Mouse (Mus musculus) limb, embryonic 11.5 days (tissue): ENCODE measurements around the gene Dip2a. TPM values are rescaled to one million over a fixed set of nuclear protein-coding genes. Genes with fewer than 3 reads are reported as not detected.

Experiments used
- ATAC-seq: fragments of 200-750 bp; cut with Nextera tagmentation; 2 replicates; pipeline ENCODE4 v1.8.0; 2017; ENCODE audit warnings: low read depth; ENCODE audit not compliant: insufficient number of reproducible peaks, low FRiP score, low TSS enrichment
- DNase-seq: peaks from one replicate; pipeline ENCODE4 v3.0.0-alpha.2; 2015; ENCODE audit warnings: low spot score
- H3K27ac ChIP-seq: fragments of 300-500 bp; sonication (generic); replicated peaks from 2 replicates; pipeline ENCODE4 v1.5.1; 2014; ENCODE audit warnings: low read depth, mild to moderate bottlenecking, low read length
- H3K27me3 ChIP-seq: fragments of 300-500 bp; sonication (generic); 2 replicates; pipeline ENCODE4 v1.6.1; 2014; ENCODE audit warnings: mild to moderate bottlenecking, low read length, mixed read lengths; ENCODE audit not compliant: control insufficient read depth, insufficient read depth
- H3K36me3 ChIP-seq: fragments of 300-500 bp; sonication (generic); 2 replicates; pipeline ENCODE4 v1.6.1; 2014; ENCODE audit warnings: mild to moderate bottlenecking, low read length, moderate library complexity, mixed read lengths; ENCODE audit not compliant: control insufficient read depth, insufficient read depth
- H3K4me1 ChIP-seq: fragments of 300-500 bp; sonication (generic); 2 replicates; pipeline ENCODE4 v1.6.1; 2014; ENCODE audit warnings: low read length, mixed read lengths; ENCODE audit not compliant: control insufficient read depth, insufficient read depth
- H3K4me2 ChIP-seq: fragments of 300-500 bp; sonication (generic); 2 replicates; pipeline ENCODE4 v1.6.1; 2014; ENCODE audit warnings: low read depth, mild to moderate bottlenecking, moderate library complexity; ENCODE audit not compliant: severe bottlenecking
- H3K4me3 ChIP-seq: fragments of 300-500 bp; sonication (generic); 2 replicates; pipeline ENCODE4 v1.5.1; 2014; ENCODE audit warnings: low read depth, low read length
- H3K9ac ChIP-seq: fragments of 300-500 bp; sonication (generic); 2 replicates; pipeline ENCODE4 v1.6.1; 2014; ENCODE audit warnings: mild to moderate bottlenecking, low read length
- H3K9me3 ChIP-seq: fragments of 300-500 bp; sonication (generic); 2 replicates; pipeline ENCODE4 v1.6.1; 2016; ENCODE audit warnings: low read length; ENCODE audit not compliant: control insufficient read depth
- WGBS: fragments of 180-500 bp; shearing (Covaris S2); extraction: QIAGEN DNeasy Blood & Tissue Kit; methylation state at CpG from one replicate; pipeline ENCODE4 v1.1.7; 2014; 5-methylcytosine and 5-hydroxymethylcytosine counted together
- polyA plus RNA-seq: library from polyadenylated mRNA; unstranded; fragments of >200 nt; fragmentation: Nextera tagmentation; extraction: Ambion mirVana; gene quantifications from 2 replicates; pipeline ENCODE4 v1.2.1, GENCODE M21; 2014

The Dip2a gene
- polyA plus RNA-seq, 1 experiment from 2014 or later: 5.2 TPM

DNA sequence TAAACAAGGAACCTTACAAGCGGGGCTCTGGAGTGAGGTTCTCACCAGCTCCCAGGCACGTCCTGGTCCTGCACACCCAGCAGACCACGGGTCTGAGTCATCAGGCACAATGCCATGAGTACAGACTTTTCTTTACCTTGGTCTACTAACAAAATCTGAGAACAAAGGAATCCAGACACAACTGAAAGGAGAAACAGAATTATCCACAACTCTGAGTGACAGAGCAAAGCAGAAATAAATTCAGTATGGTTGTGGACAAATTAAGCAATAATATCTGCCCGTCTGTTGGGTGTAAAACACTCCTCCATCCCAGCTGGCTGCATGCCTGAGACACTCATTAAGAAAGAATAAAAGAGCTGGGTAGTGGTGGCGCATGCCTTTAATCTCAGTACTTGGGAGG lies 13.4 kb upstream of the Dip2a start:
- Histone ChIP-seq H3K9me3 (no peaks in the 10 kb centered on the region), H3K36me3 (peaks cover 18% of the 10 kb centered on the region), H3K9ac (no peak overlapping the region), H3K27me3 (no peaks in the 10 kb centered on the region), H3K27ac (no peak overlapping the region), H3K4me2 (no peak overlapping the region), H3K4me3 (no peak overlapping the region), H3K4me1 (no peaks in the 10 kb centered on the region)
- ATAC-seq: no peak
- 90% methylated on average over 5 of the region's 5 CpGs for WGBS
- DNase-seq: no peak

DNA sequence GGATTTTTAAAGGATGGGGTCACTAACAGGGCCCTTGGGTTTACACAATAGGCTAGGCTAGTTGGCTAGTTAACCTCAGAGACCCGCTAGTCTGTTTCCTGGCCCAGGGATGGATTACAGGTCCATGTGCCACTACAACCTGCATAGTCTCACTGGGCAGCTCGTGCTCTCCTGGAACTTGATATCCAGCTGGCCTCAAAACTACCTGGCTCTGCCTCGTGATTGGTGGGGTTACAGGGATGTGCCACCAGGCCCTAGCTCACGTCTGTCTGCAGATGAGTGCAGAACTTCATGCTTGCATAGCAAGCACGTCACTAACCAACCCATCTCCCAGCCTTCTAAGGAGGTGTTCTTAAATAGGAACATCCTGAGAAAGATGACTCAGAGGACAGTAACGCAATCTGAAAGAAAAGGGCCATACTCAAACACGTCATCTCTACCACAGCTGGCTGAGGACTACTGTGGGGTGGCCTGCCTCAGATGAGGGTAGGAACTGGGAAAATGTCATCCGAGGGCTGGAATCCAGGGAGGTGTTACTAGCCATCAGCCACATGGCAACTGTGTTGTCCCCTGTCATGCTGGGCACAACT lies 12.3 kb upstream of the Dip2a start:
- H3K27ac ChIP-seq: no peak overlapping the region
- H3K9ac ChIP-seq: no peak overlapping the region
- no peaks in the 10 kb centered on the region for H3K4me1 ChIP-seq
- H3K4me3 ChIP-seq: no peak overlapping the region
- DNase-seq (no peak), ATAC-seq (no peak)
- no peak overlapping the region for H3K4me2 ChIP-seq
- WGBS: 88% methylated on average over 8 of the region's 8 CpGs
- H3K9me3 ChIP-seq: no peaks in the 10 kb centered on the region
- peaks cover 18% of the 10 kb centered on the region for H3K36me3 ChIP-seq
- no peaks in the 10 kb centered on the region for H3K27me3 ChIP-seq

DNA sequence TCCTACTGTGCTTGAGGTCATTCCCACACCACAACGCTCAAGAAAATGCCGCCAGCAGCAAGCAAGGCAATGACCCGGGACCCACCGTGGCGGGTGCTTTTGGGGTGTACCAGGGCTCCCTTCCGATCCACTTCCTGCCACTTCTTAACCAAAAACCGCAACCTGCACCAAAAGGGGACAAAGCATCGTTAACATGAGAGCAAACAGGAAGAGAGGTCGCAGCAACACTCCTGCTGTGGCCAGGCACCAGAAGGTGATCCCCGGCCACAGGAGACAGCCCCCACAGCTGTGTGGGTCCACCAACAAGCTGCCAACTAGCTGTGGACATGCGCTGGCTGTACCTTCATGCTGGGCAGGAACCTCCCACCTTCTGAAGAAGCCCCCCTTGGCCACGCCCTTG lies 9.9 kb upstream of the Dip2a start:
- Histone ChIP-seq H3K27ac (no peak overlapping the region), H3K4me3 (no peak overlapping the region), H3K4me2 (no peak overlapping the region), H3K9me3 (no peaks in the 10 kb centered on the region), H3K9ac (no peak overlapping the region), H3K4me1 (no peaks in the 10 kb centered on the region), H3K27me3 (no peaks in the 10 kb centered on the region), H3K36me3 (peaks cover 22% of the 10 kb centered on the region)
- WGBS: 89% methylated on average over 12 of the region's 12 CpGs
- DNase-seq (no peak), ATAC-seq (no peak)

DNA sequence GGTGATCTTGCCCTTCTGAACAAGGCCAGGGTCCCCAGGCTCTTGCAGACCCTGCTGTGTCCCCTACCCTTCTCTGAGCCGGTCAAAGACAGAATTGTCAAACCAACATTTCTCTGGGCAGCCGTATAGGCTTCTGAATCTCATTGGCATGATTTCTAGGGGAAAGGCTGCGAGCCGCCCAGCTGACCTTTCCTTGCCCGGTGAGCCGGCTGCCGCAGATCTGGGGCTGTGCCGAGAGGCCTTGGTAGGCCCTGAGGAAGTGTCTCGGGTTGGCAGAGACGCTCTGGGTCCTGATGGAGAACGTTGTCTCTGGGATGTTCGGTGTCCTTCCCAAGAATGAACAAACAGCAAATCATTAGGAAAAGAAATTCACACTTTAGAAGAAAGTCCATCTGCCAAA lies 8.9 kb upstream of the Dip2a start:
- ATAC-seq: no peak
- H3K4me1 ChIP-seq: no peaks in the 10 kb centered on the region
- H3K27me3 ChIP-seq: no peaks in the 10 kb centered on the region
- no peaks in the 10 kb centered on the region for H3K9me3 ChIP-seq
- no peak overlapping the region for H3K9ac ChIP-seq
- H3K4me2 ChIP-seq: no peak overlapping the region
- 95% methylated on average over 12 of the region's 12 CpGs for WGBS
- DNase-seq: no peak
- no peak overlapping the region for H3K27ac ChIP-seq
- no peak overlapping the region for H3K4me3 ChIP-seq
- H3K36me3 ChIP-seq: peaks cover 21% of the 10 kb centered on the region

DNA sequence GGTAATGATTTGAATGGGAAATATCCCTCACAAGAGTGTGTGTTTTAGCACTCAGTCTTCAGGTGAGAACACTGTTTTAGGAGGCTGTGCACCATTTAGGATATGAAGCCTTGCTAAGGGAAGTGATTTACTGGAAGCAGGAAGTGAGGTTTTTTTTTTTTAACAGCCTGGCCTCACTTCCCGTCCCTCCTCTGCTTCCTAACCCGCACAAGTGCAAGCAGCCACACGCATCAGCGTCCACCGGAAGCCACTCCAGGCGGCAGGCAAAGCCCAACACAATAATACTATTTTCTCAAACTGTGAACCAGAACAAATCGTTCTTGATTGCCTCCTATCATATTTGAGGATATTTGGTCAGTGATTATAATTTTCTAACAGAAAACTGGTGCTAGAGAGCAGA lies 6.9 kb upstream of the Dip2a start:
- DNase-seq: no peak
- Histone ChIP-seq H3K4me2 (no peak overlapping the region), H3K9ac (no peak overlapping the region), H3K27ac (no peak overlapping the region), H3K4me1 (no peaks in the 10 kb centered on the region), H3K27me3 (no peaks in the 10 kb centered on the region), H3K36me3 (peaks cover 18% of the 10 kb centered on the region), H3K9me3 (no peaks in the 10 kb centered on the region), H3K4me3 (no peak overlapping the region)
- no peak for ATAC-seq
- 87% methylated on average over 7 of the region's 7 CpGs for WGBS

DNA sequence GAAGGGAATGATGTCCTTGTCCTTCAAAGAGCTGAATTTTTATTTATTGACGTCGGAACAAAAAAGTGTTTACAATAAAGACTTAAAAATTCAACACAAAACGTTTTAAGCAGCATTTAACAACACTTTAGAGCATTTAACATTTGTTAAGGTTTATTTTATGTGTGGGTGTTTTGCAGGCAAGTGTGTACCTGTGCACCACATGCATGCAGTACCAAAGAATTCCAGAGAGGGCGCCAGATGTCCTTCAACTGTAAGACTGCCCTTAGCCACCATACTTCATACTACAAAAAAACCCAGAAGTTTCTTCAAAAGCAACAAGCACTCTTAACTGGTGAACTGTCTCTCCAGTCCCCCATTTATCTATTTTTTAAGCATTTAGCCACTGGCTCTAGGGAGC lies 1.5 kb upstream of the Dip2a start:
- Histone ChIP-seq H3K4me1 (0 out of 2 replicates have a peak, but pooled peaks cover 9% of the 10 kb centered on the region), H3K27ac (no peak overlapping the region), H3K27me3 (no peaks in the 10 kb centered on the region), H3K4me3 (peak overlapping the region; percentile 85; the same call in 1 of the 2 replicates), H3K9ac (no peak overlapping the region), H3K4me2 (peak overlapping the region; percentile 81; the same call in 1 of the 2 replicates), H3K9me3 (no peaks in the 10 kb centered on the region), H3K36me3 (peaks cover 4% of the 10 kb centered on the region; the same call in 1 of the 2 replicates)
- ATAC-seq: no peak
- WGBS: 14% methylated on average over 4 of the region's 4 CpGs
- DNase-seq: peak; percentile 83

DNA sequence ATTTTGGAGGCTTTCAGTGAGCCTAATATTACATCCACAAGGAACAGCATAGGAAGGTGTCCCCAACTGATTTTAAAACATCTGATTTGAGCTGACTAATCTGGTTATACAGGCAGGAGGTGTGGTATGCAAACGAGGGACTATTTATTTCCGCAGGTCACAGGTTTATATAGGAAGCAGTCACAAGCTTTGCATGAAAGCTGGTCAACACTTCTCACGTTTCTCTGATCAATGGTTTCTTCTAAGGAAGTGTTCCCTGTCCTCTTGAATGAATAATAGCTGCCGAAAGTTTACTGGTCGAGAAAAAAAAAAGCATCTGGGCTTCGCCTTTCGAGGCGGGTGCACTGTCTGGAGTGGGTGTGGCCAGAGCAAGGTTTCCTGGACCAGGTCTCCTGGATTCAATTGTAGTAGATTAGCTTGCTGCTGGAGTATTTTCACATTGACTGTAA lies 976 bp upstream of the Dip2a start:
- Histone ChIP-seq H3K27ac (no peak overlapping the region), H3K27me3 (no peaks in the 10 kb centered on the region), H3K36me3 (peaks cover 2% of the 10 kb centered on the region; the same call in 1 of the 2 replicates), H3K4me2 (peak overlapping the region; percentile 81), H3K9me3 (no peaks in the 10 kb centered on the region), H3K4me3 (peak overlapping the region; percentile 85), H3K4me1 (0 out of 2 replicates have a peak, but pooled peaks cover 9% of the 10 kb centered on the region), H3K9ac (no peak overlapping the region)
- no peak for ATAC-seq
- WGBS: 12% methylated on average over 8 of the region's 8 CpGs
- peak; percentile 52 for DNase-seq

DNA sequence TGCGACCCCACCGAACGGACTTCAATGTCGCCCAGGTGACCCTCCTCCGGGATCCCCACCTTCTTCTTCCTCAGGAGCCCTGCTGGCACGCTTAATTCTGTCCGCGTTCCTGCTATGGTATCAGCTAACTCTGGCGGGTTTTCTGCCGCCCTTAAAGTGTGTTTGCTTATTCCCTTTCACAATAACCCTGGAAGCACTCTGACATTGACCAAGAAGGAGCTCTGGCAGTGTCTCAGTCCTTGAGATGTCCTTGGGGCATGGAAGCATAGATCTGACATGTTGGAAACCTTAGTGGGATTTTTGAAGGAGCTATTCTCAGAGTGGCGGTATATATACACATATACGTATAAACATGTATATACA lies 430 bp upstream of the Dip2a start:
- H3K4me3 ChIP-seq: peak overlapping the region; percentile 85
- peak overlapping the region; percentile 81 for H3K4me2 ChIP-seq
- ATAC-seq (0 out of 2 replicates have a peak, but pooled peaks have one; percentile 10), DNase-seq (no peak)
- 7% methylated on average over 12 of the region's 12 CpGs for WGBS
- peaks cover 2% of the 10 kb centered on the region; the same call in 1 of the 2 replicates for H3K36me3 ChIP-seq
- no peaks in the 10 kb centered on the region for H3K9me3 ChIP-seq
- H3K27ac ChIP-seq: no peak overlapping the region; the same call in 1 of the 2 replicates
- peak overlapping the region; percentile 43 for H3K9ac ChIP-seq
- no peaks in the 10 kb centered on the region for H3K27me3 ChIP-seq
- 0 out of 2 replicates have a peak, but pooled peaks cover 9% of the 10 kb centered on the region for H3K4me1 ChIP-seq

DNA sequence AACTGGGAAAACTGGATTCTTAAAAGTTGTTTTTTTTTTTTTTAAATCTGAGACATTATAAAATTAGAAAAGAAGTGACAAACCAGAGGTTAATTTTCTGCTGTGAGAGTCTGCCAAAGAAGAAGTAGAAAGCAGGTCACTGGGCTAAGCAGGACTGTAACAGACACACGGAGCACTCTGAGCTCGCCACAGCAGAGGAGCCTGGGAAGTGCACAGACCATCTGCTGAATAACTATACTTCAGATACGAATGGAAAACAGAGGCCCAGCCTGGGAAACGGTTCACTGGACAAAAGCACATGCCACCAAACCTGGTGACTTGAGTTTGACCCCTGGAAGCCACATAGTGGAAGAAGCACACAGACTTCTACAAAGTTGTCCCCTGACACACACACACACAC lies 10.7 kb downstream of the Dip2a start:
- H3K4me2 ChIP-seq: no peak overlapping the region
- H3K36me3 ChIP-seq: no peaks in the 10 kb centered on the region
- H3K9ac ChIP-seq: no peak overlapping the region
- no peaks in the 10 kb centered on the region for H3K4me1 ChIP-seq
- no peak overlapping the region for H3K4me3 ChIP-seq
- H3K9me3 ChIP-seq: no peaks in the 10 kb centered on the region
- ATAC-seq (no peak), DNase-seq (no peak)
- H3K27me3 ChIP-seq: no peaks in the 10 kb centered on the region
- 66% methylated on average over 4 of the region's 4 CpGs for WGBS
- no peak overlapping the region for H3K27ac ChIP-seq
